Mouse (Mus musculus): ENCODE data around the gene P4hb. TPM values are rescaled to one million over a fixed set of nuclear protein-coding genes. Genes with fewer than 3 reads are reported as not detected.

P4hb gene
- polyA plus RNA-seq, 1 experiment: 139 TPM

- Histone ChIP-seq H3K27ac (ENCODE audit: control insufficient read depth, insufficient read depth, low read length) (no peak overlapping the region), H3K36me3 (ENCODE audit: control insufficient read depth, insufficient read depth, low read length) (0 out of 2 replicates have a peak, but pooled peaks cover 4% of the 10 kb centered on the region), H3K4me3 (ENCODE audit: control insufficient read depth, insufficient read depth, low read length) (no peak overlapping the region), H3K4me1 (replicated peaks; ENCODE audit: control insufficient read depth, insufficient read depth, low read length) (no peaks in the 10 kb centered on the region), H3K27me3 (ENCODE audit: control insufficient read depth, insufficient read depth, low read length) (no peaks in the 10 kb centered on the region)
- DNase-seq: no peak
- 95% methylated on average over 9 of the region's 9 CpGs for WGBS
- TF ChIP-seq POLR2A (IDR thresholded peaks at IDR 0.05; ENCODE audit: control insufficient read depth, extremely low read depth, insufficient read depth, low read length, poor library complexity) (no peak), CTCF (IDR thresholded peaks at IDR 0.05; ENCODE audit: borderline replicate concordance, control insufficient read depth, extremely low read depth, insufficient read depth, low read length, poor library complexity) (no peak)
These were observed 37.5 kb upstream of the P4hb start for GRCm38 (mm10) chr11:120610477-120611046.

GRCm38 (mm10) chr11:120609250-120609649 lies 36.2 kb upstream of the P4hb start:
- WGBS: 86% methylated on average over 8 of the region's 8 CpGs
- Histone ChIP-seq H3K4me3 (ENCODE audit: control insufficient read depth, insufficient read depth, low read length) (no peak overlapping the region), H3K36me3 (ENCODE audit: control insufficient read depth, insufficient read depth, low read length) (peaks cover 5% of the 10 kb centered on the region; the same call in 1 of the 2 replicates), H3K4me1 (replicated peaks; ENCODE audit: control insufficient read depth, insufficient read depth, low read length) (no peaks in the 10 kb centered on the region), H3K27ac (ENCODE audit: control insufficient read depth, insufficient read depth, low read length) (no peak overlapping the region), H3K27me3 (ENCODE audit: control insufficient read depth, insufficient read depth, low read length) (no peaks in the 10 kb centered on the region)
- DNase-seq: no peak
- TF ChIP-seq CTCF (IDR thresholded peaks at IDR 0.05; ENCODE audit: borderline replicate concordance, control insufficient read depth, extremely low read depth, insufficient read depth, low read length, poor library complexity) (no peak), POLR2A (IDR thresholded peaks at IDR 0.05; ENCODE audit: control insufficient read depth, extremely low read depth, insufficient read depth, low read length, poor library complexity) (no peak)

GRCm38 (mm10) chr11:120608241-120609034 lies 35.4 kb upstream of the P4hb start, which contains the start of gene Npb:
Gene Npb, plus strand, starts transcription at chr11:120608477.
- WGBS: 54% methylated on average over 45 of the region's 45 CpGs
- no peaks in the 10 kb centered on the region for H3K4me1 ChIP-seq (replicated peaks; ENCODE audit: control insufficient read depth, insufficient read depth, low read length)
- peaks cover 14% of the 10 kb centered on the region for H3K36me3 ChIP-seq (ENCODE audit: control insufficient read depth, insufficient read depth, low read length)
- H3K4me3 ChIP-seq (ENCODE audit: control insufficient read depth, insufficient read depth, low read length): no peak within 1 kb of the TSS
- no peaks in the 10 kb centered on the region for H3K27me3 ChIP-seq (ENCODE audit: control insufficient read depth, insufficient read depth, low read length)
- no peak within 1 kb of the TSS for H3K27ac ChIP-seq (ENCODE audit: control insufficient read depth, insufficient read depth, low read length)
- no peak for TF ChIP-seq POLR2A (IDR thresholded peaks at IDR 0.05; ENCODE audit: control insufficient read depth, extremely low read depth, insufficient read depth, low read length, poor library complexity)
- 0 out of 2 replicates have a peak, but pooled peaks have one; percentile 18 for TF ChIP-seq CTCF (IDR thresholded peaks at IDR 0.05; ENCODE audit: borderline replicate concordance, control insufficient read depth, extremely low read depth, insufficient read depth, low read length, poor library complexity)
- DNase-seq: no peak

- Histone ChIP-seq H3K4me3 (ENCODE audit: control insufficient read depth, insufficient read depth, low read length) (no peak overlapping the region), H3K27ac (ENCODE audit: control insufficient read depth, insufficient read depth, low read length) (no peak overlapping the region), H3K4me1 (replicated peaks; ENCODE audit: control insufficient read depth, insufficient read depth, low read length) (no peaks in the 10 kb centered on the region), H3K27me3 (ENCODE audit: control insufficient read depth, insufficient read depth, low read length) (no peaks in the 10 kb centered on the region), H3K36me3 (ENCODE audit: control insufficient read depth, insufficient read depth, low read length) (peaks cover 15% of the 10 kb centered on the region)
- TF ChIP-seq POLR2A (IDR thresholded peaks at IDR 0.05; ENCODE audit: control insufficient read depth, extremely low read depth, insufficient read depth, low read length, poor library complexity): no peak
- TF ChIP-seq CTCF (IDR thresholded peaks at IDR 0.05; ENCODE audit: borderline replicate concordance, control insufficient read depth, extremely low read depth, insufficient read depth, low read length, poor library complexity): no peak
- DNase-seq: no peak
- 94% methylated on average over 4 of the region's 4 CpGs for WGBS
These were observed 33.7 kb upstream of the P4hb start for GRCm38 (mm10) chr11:120606764-120607163.

GRCm38 (mm10) chr11:120605667-120606066 lies 32.6 kb upstream of the P4hb start:
- H3K27ac ChIP-seq (ENCODE audit: control insufficient read depth, insufficient read depth, low read length): no peak overlapping the region
- H3K4me1 ChIP-seq (replicated peaks; ENCODE audit: control insufficient read depth, insufficient read depth, low read length): peaks cover 2% of the 10 kb centered on the region; the same call in 1 of the 2 replicates
- DNase-seq: no peak
- no peak overlapping the region for H3K4me3 ChIP-seq (ENCODE audit: control insufficient read depth, insufficient read depth, low read length)
- H3K27me3 ChIP-seq (ENCODE audit: control insufficient read depth, insufficient read depth, low read length): no peaks in the 10 kb centered on the region
- H3K36me3 ChIP-seq (ENCODE audit: control insufficient read depth, insufficient read depth, low read length): peaks cover 15% of the 10 kb centered on the region
- no peak for TF ChIP-seq POLR2A (IDR thresholded peaks at IDR 0.05; ENCODE audit: control insufficient read depth, extremely low read depth, insufficient read depth, low read length, poor library complexity)
- no peak for TF ChIP-seq CTCF (IDR thresholded peaks at IDR 0.05; ENCODE audit: borderline replicate concordance, control insufficient read depth, extremely low read depth, insufficient read depth, low read length, poor library complexity)
- 96% methylated on average over 7 of the region's 7 CpGs for WGBS

DNA sequence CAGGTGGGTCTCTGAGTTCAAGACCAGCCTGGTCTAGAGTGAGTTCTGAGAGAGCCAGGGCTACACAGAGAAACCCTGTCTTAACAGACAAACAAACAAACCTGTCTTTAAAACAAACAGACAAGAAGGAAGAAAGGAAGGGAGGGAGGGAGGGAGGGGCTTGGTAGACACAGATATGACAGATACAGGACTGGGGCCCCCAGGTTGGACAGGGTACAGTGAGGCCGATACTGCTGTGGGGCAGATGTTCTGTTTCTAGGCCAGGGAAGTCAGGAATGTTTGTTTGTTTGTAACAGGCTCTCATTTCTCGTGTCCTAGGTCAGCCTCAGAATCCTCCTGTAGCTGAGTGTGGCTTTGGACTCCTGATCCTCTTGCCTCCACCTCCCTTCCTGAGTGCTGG lies 30.5 kb upstream of the P4hb start:
- peaks cover 12% of the 10 kb centered on the region for H3K36me3 ChIP-seq (ENCODE audit: control insufficient read depth, insufficient read depth, low read length)
- 90% methylated on average over 2 of the region's 2 CpGs for WGBS
- TF ChIP-seq CTCF (IDR thresholded peaks at IDR 0.05; ENCODE audit: borderline replicate concordance, control insufficient read depth, extremely low read depth, insufficient read depth, low read length, poor library complexity) (no peak), POLR2A (IDR thresholded peaks at IDR 0.05; ENCODE audit: control insufficient read depth, extremely low read depth, insufficient read depth, low read length, poor library complexity) (no peak)
- no peaks in the 10 kb centered on the region for H3K27me3 ChIP-seq (ENCODE audit: control insufficient read depth, insufficient read depth, low read length)
- no peak for DNase-seq
- H3K27ac ChIP-seq (ENCODE audit: control insufficient read depth, insufficient read depth, low read length): no peak overlapping the region
- no peak overlapping the region for H3K4me3 ChIP-seq (ENCODE audit: control insufficient read depth, insufficient read depth, low read length)
- peaks cover 16% of the 10 kb centered on the region for H3K4me1 ChIP-seq (replicated peaks; ENCODE audit: control insufficient read depth, insufficient read depth, low read length)

Measured in thymus, adult 2 months (tissue).